Mouse (Mus musculus) forebrain, postnatal 0 days (tissue): Measurements from ENCODE around the gene Galnt17. TPM values are rescaled to one million over a fixed set of nuclear protein-coding genes. Genes with fewer than 3 reads are reported as not detected.
A peak's percentile ranks its signal among the peaks of the same experiment; 100 is the strongest.

Experiments used
- ATAC-seq: fragments of 200-750 bp; cut with Nextera tagmentation; 2 replicates; pipeline ENCODE4 v1.8.0; 2017; ENCODE audit warnings: mild to moderate bottlenecking, moderate library complexity
- DNase-seq: peaks from one replicate; pipeline ENCODE4 v3.0.0-alpha.2; 2015
- H3K27ac ChIP-seq: fragments of 300-500 bp; sonication (generic); 2 replicates; pipeline ENCODE4 v1.5.1; 2014; ENCODE audit warnings: low read depth, mild to moderate bottlenecking, antibody characterized with exemption, low read length, moderate library complexity, mixed read lengths
- H3K27me3 ChIP-seq: fragments of 300-500 bp; sonication (generic); 2 replicates; pipeline ENCODE4 v1.6.1; 2014; ENCODE audit warnings: mild to moderate bottlenecking, low read length, mixed read lengths; ENCODE audit not compliant: insufficient read depth
- H3K36me3 ChIP-seq: fragments of 300-500 bp; sonication (generic); 2 replicates; pipeline ENCODE4 v1.6.1; 2014; ENCODE audit warnings: mild to moderate bottlenecking, moderate library complexity; ENCODE audit not compliant: insufficient read depth
- H3K4me1 ChIP-seq: fragments of 300-500 bp; sonication (generic); 2 replicates; pipeline ENCODE4 v1.6.1; 2014; ENCODE audit warnings: antibody characterized with exemption; ENCODE audit not compliant: insufficient read depth
- H3K4me2 ChIP-seq: fragments of 300-500 bp; sonication (generic); 2 replicates; pipeline ENCODE4 v1.6.1; 2014; ENCODE audit warnings: low read depth, mild to moderate bottlenecking, moderate library complexity
- H3K4me3 ChIP-seq: fragments of 300-500 bp; sonication (generic); 2 replicates; pipeline ENCODE4 v1.5.1; 2014; ENCODE audit warnings: low read depth, low read length, mixed read lengths
- H3K9ac ChIP-seq: fragments of 300-500 bp; sonication (generic); 2 replicates; pipeline ENCODE4 v1.6.1; 2014; ENCODE audit warnings: mild to moderate bottlenecking
- H3K9me3 ChIP-seq: fragments of 300-500 bp; sonication (generic); 2 replicates; pipeline ENCODE4 v1.6.1; 2016; ENCODE audit warnings: low read length
- CTCF ChIP-seq: sonication (generic); IDR thresholded peaks from 2 replicates; pipeline ENCODE4 v1.5.1; 2016; ENCODE audit warnings: antibody characterized with exemption, control low read depth, low read depth
- WGBS: fragments of 180-500 bp; shearing (Covaris S2); extraction: QIAGEN DNeasy Blood & Tissue Kit; methylation state at CpG from one replicate; pipeline ENCODE4 v1.1.7; 2014; 5-methylcytosine and 5-hydroxymethylcytosine counted together
- polyA plus RNA-seq: library from polyadenylated mRNA; unstranded; fragments of >200 nt; fragmentation: Nextera tagmentation; extraction: Ambion mirVana; gene quantifications from 2 replicates; pipeline ENCODE4 v1.2.1, GENCODE M21; 2015
- total RNA-seq: library from RNA; depleted of rRNA; stranded (reverse); fragments of >200 nt; gene quantifications from 2 replicates; pipeline ENCODE4 v1.2.3, GENCODE M21; 2014

Gene Galnt17
- total and polyA plus RNA-seq, 2 experiments from 2014 or later, result 5.2 to 20.2 TPM

DNA sequence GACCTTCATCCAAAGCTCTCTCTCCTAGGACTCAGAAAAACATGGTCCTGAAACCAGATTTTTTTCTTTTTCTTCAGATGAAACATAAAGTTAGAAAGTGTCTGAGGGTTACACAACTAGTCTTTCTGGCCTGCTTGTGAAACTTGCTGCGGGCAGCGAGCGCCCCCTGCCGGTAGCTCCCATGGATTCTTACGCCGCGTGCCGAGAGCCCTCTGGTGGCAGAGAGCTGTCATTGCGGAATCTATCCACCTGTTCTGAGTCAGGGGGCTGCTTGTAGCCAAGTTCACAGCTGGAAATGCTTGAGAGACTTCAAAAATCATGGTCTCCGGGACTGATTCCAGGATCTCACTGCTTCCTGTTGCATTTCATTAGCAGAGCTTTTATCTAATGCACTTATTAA, 454.9 kb downstream of the Galnt17 start:
- no peak overlapping the region for H3K4me2 ChIP-seq
- H3K9me3 ChIP-seq, result no peaks in the 10 kb centered on the region
- DNase-seq, result peak; percentile 94
- no peak overlapping the region for H3K9ac ChIP-seq
- no peaks in the 10 kb centered on the region for H3K36me3 ChIP-seq
- peak; percentile 62; the same call in 1 of the 2 replicates for ATAC-seq
- WGBS, result 0% methylated on average over 10 of the region's 10 CpGs
- no peaks in the 10 kb centered on the region for H3K4me1 ChIP-seq
- H3K4me3 ChIP-seq, result no peak overlapping the region
- H3K27ac ChIP-seq, result no peak overlapping the region
- H3K27me3 ChIP-seq, result no peaks in the 10 kb centered on the region
- TF ChIP-seq CTCF, result peak; percentile 100

DNA sequence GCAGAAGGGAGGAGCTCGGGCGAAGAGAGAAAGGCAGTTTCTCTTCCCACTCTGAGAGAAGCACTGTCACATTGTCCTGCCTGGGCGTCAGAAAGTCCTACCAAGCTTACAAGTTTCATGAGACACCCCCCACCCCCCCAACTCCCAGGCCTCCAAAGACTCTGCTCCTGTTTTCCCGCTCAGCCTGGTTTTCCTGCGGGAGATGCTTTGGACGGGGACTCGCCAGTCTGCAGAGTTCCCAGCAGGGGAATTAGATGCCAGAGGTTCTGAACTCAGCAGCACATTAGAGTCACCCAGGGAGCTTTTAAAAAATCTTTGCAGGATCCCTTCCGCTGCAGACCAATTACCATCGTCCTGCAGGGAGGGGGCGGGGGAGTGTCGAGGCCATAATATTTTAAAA, 456.1 kb downstream of the Galnt17 start:
- WGBS, result 9% methylated on average over 11 of the region's 11 CpGs
- no peak for TF ChIP-seq CTCF
- Histone ChIP-seq H3K4me1 (no peaks in the 10 kb centered on the region), H3K36me3 (no peaks in the 10 kb centered on the region), H3K4me3 (no peak overlapping the region), H3K4me2 (peak overlapping the region; percentile 27), H3K9ac (0 out of 2 replicates have a peak overlapping the region, but pooled peaks have one; percentile 10), H3K9me3 (no peaks in the 10 kb centered on the region), H3K27ac (no peak overlapping the region), H3K27me3 (no peaks in the 10 kb centered on the region)
- DNase-seq, result no peak
- no peak for ATAC-seq

DNA sequence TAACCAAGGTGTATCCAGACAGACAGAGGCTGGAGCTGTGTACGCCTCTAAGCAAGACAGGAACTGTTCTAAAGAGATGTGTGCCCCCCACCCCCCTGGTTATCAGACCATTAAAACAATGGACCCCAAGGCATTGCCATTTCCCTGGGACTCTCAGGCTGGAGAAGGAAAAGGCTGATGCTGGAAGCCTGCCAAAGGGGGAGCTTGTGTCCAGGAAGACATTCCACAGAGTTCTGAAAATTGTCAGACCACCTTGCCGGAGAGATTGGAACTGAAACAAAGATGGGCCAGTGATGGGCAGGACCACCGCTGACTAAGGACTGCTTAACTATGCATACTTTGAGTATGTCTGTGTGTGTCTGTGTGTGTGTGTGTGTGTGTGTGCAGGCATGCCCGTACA, 458.7 kb downstream of the Galnt17 start:
- TF ChIP-seq CTCF, result no peak
- Histone ChIP-seq H3K27me3 (no peaks in the 10 kb centered on the region), H3K27ac (no peak overlapping the region), H3K4me1 (no peaks in the 10 kb centered on the region), H3K9ac (no peak overlapping the region), H3K36me3 (no peaks in the 10 kb centered on the region), H3K9me3 (no peaks in the 10 kb centered on the region), H3K4me2 (no peak overlapping the region), H3K4me3 (no peak overlapping the region)
- WGBS, result 51% methylated on average over 4 of the region's 4 CpGs
- no peak for ATAC-seq
- DNase-seq, result no peak

DNA sequence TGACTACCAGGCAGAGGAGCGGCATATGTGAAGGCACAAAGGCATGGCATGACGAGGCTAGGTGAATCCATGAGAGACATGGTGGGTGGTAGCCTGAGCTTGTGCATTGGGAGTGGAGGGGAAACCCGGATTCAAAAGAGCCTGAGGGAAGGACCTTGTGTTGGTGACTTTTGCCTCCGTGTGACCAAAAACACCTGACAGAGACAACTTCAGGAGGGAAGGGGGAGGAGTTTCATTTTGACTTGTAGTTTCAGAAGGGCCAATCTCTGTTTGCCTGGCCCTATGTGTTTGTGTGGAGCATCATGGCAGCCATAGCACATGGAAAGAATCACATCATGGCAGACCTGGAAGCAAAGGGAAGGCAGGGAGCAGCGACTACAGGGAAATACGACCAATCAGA, 459.7 kb downstream of the Galnt17 start:
- WGBS, result 92% methylated on average over 6 of the region's 6 CpGs
- TF ChIP-seq CTCF, result no peak

DNA sequence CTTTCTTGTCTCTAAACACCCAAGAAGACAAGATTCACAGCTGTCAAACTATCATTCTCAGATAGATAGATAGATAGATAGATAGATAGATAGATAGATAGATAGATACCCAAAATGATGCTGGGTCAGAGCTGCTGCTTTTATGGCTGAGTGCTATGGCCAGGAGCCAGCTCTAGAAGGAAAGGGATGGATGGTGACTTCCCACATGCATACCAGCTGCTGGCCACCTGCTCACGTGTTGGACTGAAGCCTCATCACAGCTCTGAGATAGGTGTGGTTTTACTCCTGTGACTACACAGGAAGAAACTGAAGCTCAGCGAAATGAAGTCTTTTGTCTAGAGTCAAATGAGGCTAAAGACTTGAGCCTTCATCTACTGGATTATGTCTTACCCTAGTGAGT, 482.5 kb downstream of the Galnt17 start:
- WGBS, result 91% methylated on average over 2 of the region's 2 CpGs
- no peak for TF ChIP-seq CTCF
- H3K9ac ChIP-seq, result no peak overlapping the region
- H3K4me2 ChIP-seq, result no peak overlapping the region
- DNase-seq (no peak), ATAC-seq (no peak)
- H3K9me3 ChIP-seq, result 0 out of 2 replicates have a peak, but pooled peaks cover 3% of the 10 kb centered on the region
- no peaks in the 10 kb centered on the region for H3K27me3 ChIP-seq
- no peak overlapping the region for H3K4me3 ChIP-seq
- H3K36me3 ChIP-seq, result no peaks in the 10 kb centered on the region
- no peak overlapping the region for H3K27ac ChIP-seq
- H3K4me1 ChIP-seq, result no peaks in the 10 kb centered on the region

More for the DNA sequence above, 459.7 kb downstream of the Galnt17 start:
- H3K9ac ChIP-seq, result no peak overlapping the region
- no peak for ATAC-seq
- no peak overlapping the region for H3K27ac ChIP-seq
- H3K36me3 ChIP-seq, result no peaks in the 10 kb centered on the region
- no peak overlapping the region for H3K4me3 ChIP-seq
- no peaks in the 10 kb centered on the region for H3K27me3 ChIP-seq
- no peaks in the 10 kb centered on the region for H3K4me1 ChIP-seq
- no peak overlapping the region for H3K4me2 ChIP-seq
- H3K9me3 ChIP-seq, result no peaks in the 10 kb centered on the region
- no peak for DNase-seq
